Mouse (Mus musculus): ENCODE data around the gene Slc25a29.

DNA sequence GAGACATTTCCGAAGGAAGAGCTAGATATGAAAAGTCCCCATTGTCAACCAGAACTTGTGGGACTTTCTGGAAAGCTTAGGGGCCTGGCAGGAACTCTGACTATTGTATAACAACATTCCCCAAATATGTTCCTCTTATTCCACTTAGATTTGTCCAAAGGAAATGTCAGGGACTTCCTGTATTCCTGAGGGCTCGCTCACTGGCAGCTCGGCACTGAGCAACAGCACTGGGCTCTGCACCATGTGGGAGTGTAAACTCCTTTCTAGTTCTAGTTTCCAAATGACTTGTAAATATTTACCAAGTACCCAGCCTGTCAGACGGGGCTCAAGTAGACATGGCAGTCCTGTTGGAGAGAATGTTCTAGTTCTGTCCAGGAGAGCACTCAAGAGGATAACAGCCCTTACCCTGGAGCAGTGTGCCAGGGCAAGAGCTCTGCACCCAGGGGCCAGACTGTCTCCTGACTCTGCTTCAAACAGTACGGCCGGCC is 29.4 kb upstream of the Slc25a29 start:
- TF ChIP-seq EP300 (optimal IDR thresholded peaks at IDR 0.05), result no peak
- TF ChIP-seq CTCF (IDR thresholded peaks at IDR 0.05; ENCODE audit: low read depth), result no peak

All from stomach, postnatal 0 days (tissue).